Mouse (Mus musculus): ENCODE measurements at regions not wholly inside any gene's neighbourhood (a gene's known extent, or its start where the extent isn't known, plus 50 kb on each side); places are given as distances from the start of the nearest gene placed in this dataset.
"Not testable (repeated sequence)": the region's sequence is repeated elsewhere in the genome, so short reads cannot be mapped to it uniquely, and the experiment has no call there.

DNA sequence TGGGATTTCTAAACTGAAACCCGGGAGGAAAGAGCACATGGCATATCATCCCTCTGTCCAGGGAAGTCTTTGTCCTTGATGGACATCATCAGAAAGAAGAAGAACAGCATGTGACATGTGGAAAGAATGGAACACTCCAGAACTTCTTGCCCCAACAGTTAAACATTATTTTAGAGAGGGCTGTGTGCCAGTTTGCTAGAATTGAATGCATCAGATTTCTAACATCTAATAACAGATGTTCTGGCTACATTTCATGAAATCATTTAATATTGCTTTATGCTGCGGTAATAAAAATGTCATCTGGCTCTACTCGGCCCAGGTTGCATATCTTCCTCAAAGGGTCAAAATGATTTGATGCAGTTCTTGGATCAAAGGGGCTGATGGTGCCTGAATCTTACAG lies 140.4 kb downstream of the Rdh14 start:
- intact Hi-C loops (cut with DNase I): loop anchor here (10.0 kb wide), 1 partner anchor 136 kb away; the partner anchor contains the start of gene Rdh14
- no peak for DNase-seq
- no peak overlapping the region for H3K27ac ChIP-seq
- no peak overlapping the region for H3K4me3 ChIP-seq
- no peak for TF ChIP-seq CTCF (IDR thresholded peaks at IDR 0.05)

DNA sequence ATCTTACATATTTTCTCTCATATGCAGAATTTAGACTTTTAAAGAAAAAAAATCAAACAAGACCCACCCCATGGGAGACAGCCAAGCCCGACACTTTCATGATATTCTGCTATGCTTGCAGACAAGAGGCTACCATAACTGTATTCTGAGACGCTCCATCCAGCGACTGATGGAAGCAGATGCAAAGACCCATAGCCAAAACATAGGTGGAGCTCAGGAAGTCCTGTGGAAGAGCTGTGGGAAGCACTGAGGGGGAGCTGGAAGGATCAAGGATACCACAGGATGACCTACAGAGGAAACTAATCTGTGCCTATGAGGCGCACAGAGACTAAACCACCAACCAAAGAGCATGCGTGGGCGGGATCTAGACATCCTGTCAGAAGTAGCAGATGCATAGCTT lies 143.4 kb downstream of the Rdh14 start:
- no peak for TF ChIP-seq CTCF (IDR thresholded peaks at IDR 0.05)
- DNase-seq: no peak
- intact Hi-C loops (cut with DNase I): loop anchor here (2.0 to 10.0 kb wide), 2 partner anchors 139 to 1481 kb away; partner anchors contain the start of gene Rdh14
- Histone ChIP-seq H3K27ac (no peak overlapping the region), H3K4me3 (no peak overlapping the region)

GRCm38 (mm10) chr12:10536239-10536638 lies 145.7 kb downstream of the Rdh14 start:
- Histone ChIP-seq H3K27ac (no peak overlapping the region), H3K4me3 (no peak overlapping the region)
- intact Hi-C loops (cut with DNase I): loop anchor here (5.0 to 10.0 kb wide), 4 partner anchors 51 to 964 kb away; partner anchors contain the start of genes Osr1 and Rdh14
- DNase-seq: no peak
- TF ChIP-seq CTCF (IDR thresholded peaks at IDR 0.05): no peak

DNA sequence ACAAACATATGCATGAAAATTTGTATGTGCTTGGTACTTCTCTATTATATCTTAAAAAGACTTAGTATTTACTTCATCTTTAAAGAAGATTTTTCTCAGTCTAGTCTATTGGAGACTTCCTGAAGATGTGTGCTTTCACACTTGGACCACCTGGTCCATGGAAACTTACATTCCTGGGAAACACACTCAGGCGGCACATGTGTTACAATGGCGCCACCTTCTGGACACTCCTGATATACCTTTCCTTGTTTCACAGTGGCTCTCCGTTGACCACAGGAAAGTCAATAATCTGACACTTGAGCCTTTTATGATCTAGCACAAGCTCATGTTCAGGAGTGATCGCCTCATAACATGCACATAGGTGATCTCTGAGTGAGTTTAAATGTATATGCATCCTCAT lies 146.5 kb downstream of the Rdh14 start:
- H3K4me3 ChIP-seq: no peak overlapping the region
- intact Hi-C loops (cut with DNase I): loop anchor here (5.0 to 10.0 kb wide), 4 partner anchors 50 to 965 kb away; partner anchors contain the start of genes Osr1 and Rdh14
- no peak overlapping the region for H3K27ac ChIP-seq
- TF ChIP-seq CTCF (IDR thresholded peaks at IDR 0.05): peak; percentile 81
- peak; percentile 57 for DNase-seq

- no peak for DNase-seq
- Histone ChIP-seq H3K27ac (no peak overlapping the region), H3K4me3 (no peak overlapping the region)
- intact Hi-C loops (cut with DNase I): no loop called here
- TF ChIP-seq CTCF (IDR thresholded peaks at IDR 0.05): no peak
Observed at GRCm38 (mm10) chr12:10549481-10550201, 159.1 kb downstream of the Rdh14 start.

GRCm38 (mm10) chr12:10554701-10555100 lies 164.1 kb downstream of the Rdh14 start:
- DNase-seq; H3K27ac ChIP-seq; H3K4me3 ChIP-seq; intact Hi-C loops (cut with DNase I): not testable (repeated sequence)

GRCm38 (mm10) chr12:10562966-10563365 lies 172.4 kb downstream of the Rdh14 start:
- no peak overlapping the region for H3K4me3 ChIP-seq
- intact Hi-C loops (cut with DNase I): no loop called here
- no peak for TF ChIP-seq CTCF (IDR thresholded peaks at IDR 0.05)

DNA sequence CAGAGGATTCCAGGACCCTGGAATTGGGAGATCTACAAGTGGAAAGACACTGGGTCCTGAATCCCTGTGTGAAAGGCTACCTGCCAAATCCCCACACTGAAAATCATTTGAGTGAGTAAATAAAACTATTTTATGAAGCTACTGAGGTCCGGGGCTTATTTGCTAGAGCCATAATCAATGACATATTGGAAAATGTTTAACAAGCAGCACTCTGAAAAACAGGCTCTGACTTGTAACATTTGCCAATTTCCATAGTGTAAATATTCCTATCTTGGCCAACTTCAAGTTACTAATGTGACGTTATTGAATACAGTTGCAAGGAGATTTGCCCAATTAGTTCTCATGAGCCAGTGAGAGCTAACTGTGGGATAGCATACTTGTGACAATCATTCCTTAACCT lies 177.3 kb downstream of the Rdh14 start:
- no peak for TF ChIP-seq CTCF (IDR thresholded peaks at IDR 0.05)
- DNase-seq: no peak
- H3K27ac ChIP-seq: no peak overlapping the region
- no peak overlapping the region for H3K4me3 ChIP-seq
- intact Hi-C loops (cut with DNase I): no loop called here

More at GRCm38 (mm10) chr12:10562966-10563365, 172.4 kb downstream of the Rdh14 start:
- peak overlapping the region; percentile 75 for H3K27ac ChIP-seq
- DNase-seq: no peak

DNA sequence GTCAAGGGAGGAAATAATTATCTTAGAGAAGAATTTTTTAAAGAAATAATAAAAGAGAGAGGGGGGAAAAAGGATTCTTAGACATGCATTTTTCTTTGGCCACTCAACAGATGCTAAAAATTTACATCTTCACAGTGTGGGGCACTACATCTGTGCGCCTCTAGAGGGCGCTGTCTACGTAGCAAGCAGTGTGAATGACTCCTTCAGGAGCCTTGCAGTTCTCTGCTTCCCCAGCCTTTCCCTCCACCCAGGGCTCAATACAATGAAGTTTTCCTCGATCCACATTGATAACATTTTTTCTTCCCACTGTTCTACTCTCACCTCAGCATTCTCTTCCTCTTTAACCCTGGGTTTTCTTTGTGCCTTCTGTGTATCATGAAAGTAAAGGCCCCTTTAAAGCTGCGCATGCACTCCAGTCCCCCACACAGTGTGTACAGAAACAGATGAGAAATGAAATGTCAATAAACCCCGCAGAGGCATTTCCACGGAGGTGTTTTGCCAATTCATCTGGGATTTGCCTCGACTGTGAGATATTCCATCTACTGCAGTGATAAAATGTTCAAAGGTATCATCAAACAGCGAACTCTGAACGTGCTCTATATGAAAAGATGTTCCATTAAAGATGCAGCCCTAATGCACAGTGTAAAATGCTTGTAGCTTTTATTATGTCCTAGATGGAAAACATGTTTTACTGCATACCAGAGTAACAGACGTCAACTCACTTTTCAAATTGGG lies 181.2 kb downstream of the Rdh14 start:
- H3K27ac ChIP-seq: 0 out of 2 replicates have a peak overlapping the region, but pooled peaks have one; percentile 12
- intact Hi-C loops (cut with DNase I): no loop called here
- TF ChIP-seq CTCF (IDR thresholded peaks at IDR 0.05): peak; percentile 41

DNA sequence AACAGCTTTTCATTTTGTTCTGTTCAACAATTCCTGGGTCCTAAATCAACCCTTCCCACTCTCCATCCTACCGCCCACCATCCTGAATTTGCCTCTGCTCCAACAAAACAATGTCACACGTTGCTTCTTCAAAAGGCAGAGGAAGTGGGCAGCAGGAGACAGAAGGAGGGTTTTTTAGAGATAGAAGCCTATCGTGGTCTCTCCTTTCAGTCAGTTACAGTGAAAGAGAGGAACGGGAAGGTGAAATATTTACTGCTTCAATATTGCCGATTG lies 181.7 kb downstream of the Rdh14 start:
- intact Hi-C loops (cut with DNase I): no loop called here
- TF ChIP-seq CTCF (IDR thresholded peaks at IDR 0.05): no peak
- peak overlapping the region; percentile 38; the same call in 1 of the 2 replicates for H3K27ac ChIP-seq

More for the DNA sequence above, 181.2 kb downstream of the Rdh14 start:
- DNase-seq: no peak
- no peak overlapping the region for H3K4me3 ChIP-seq

GRCm38 (mm10) chr12:10573381-10573780 lies 182.8 kb downstream of the Rdh14 start:
- no peak for TF ChIP-seq CTCF (IDR thresholded peaks at IDR 0.05)
- Histone ChIP-seq H3K4me3 (no peak overlapping the region), H3K27ac (no peak overlapping the region)
- no peak for DNase-seq
- intact Hi-C loops (cut with DNase I): no loop called here

More for the DNA sequence above, 181.7 kb downstream of the Rdh14 start:
- no peak overlapping the region for H3K4me3 ChIP-seq
- no peak for DNase-seq

DNA sequence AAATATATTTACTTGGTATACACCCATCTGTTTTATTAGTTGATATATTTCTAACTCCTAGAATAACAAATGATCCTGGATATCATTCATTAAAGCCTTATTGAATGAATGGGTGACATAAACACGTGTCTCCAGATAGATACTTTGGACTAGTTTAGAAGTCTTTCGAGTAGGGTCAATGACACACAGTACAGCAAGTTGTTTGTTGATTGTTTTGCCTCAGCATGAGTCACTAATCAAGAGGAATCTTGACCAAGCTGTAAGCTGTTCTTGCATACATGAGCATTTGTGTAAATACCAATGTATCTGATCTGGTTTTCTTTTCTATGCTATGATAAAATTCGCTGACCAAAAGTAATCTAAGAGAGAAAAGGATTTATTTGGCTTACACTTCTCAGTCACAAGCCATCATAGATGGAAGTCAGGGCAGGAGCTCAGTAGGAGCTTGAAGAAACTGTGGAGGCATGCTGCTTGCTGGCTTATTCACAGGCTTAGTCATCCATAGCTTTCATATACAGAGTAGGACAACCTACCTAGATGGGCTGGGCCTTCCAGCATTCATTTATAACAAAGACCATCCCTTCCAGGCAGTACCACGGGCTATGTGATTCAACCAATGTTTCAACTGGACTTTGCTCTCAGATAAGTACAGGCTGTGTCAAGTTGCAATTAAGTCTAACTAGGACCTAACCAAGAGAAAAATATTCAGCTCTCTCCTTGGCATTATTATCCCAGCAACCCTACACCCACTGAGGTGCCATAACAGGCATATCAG lies 192.5 kb downstream of the Rdh14 start:
- H3K27ac ChIP-seq: no peak overlapping the region
- intact Hi-C loops (cut with DNase I): no loop called here
- DNase-seq: no peak
- no peak for TF ChIP-seq CTCF (IDR thresholded peaks at IDR 0.05)
- no peak overlapping the region for H3K4me3 ChIP-seq

GRCm38 (mm10) chr12:10584026-10584425 lies 193.5 kb downstream of the Rdh14 start:
- DNase-seq: no peak
- no peak overlapping the region for H3K27ac ChIP-seq
- no peak overlapping the region for H3K4me3 ChIP-seq
- no peak for TF ChIP-seq CTCF (IDR thresholded peaks at IDR 0.05)
- intact Hi-C loops (cut with DNase I): no loop called here

Data from gastrocnemius, adult 2 months (tissue).